Mouse (Mus musculus) limb, embryonic 10.5 days (tissue): Measurements from ENCODE around the gene 9130204L05Rik. TPM values are rescaled to one million over a fixed set of nuclear protein-coding genes. Genes with fewer than 3 reads are reported as not detected.

Experiments
- DNase-seq: peaks from one replicate; pipeline ENCODE4 v3.0.0-alpha.2; 2017; ENCODE audit warnings: low spot score
- H3K27ac ChIP-seq: fragments of 300-500 bp; sonication (generic); 2 replicates; pipeline ENCODE4 v1.5.1; 2016; ENCODE audit warnings: mild to moderate bottlenecking
- H3K27me3 ChIP-seq: fragments of 300-500 bp; sonication (generic); 2 replicates; pipeline ENCODE4 v1.6.1; 2016; ENCODE audit warnings: low read depth, mild to moderate bottlenecking; ENCODE audit not compliant: poor library complexity, severe bottlenecking
- H3K36me3 ChIP-seq: fragments of 300-500 bp; sonication (generic); 2 replicates; pipeline ENCODE4 v1.6.1; 2016; ENCODE audit warnings: mild to moderate bottlenecking, moderate library complexity
- H3K4me1 ChIP-seq: fragments of 300-500 bp; sonication (generic); 2 replicates; pipeline ENCODE4 v1.6.1; 2016
- H3K4me3 ChIP-seq: fragments of 300-500 bp; sonication (generic); 2 replicates; pipeline ENCODE4 v1.5.1; 2016; ENCODE audit warnings: mild to moderate bottlenecking, moderate library complexity
- H3K9me3 ChIP-seq: fragments of 300-500 bp; sonication (generic); replicated peaks from 2 replicates; pipeline ENCODE4 v1.6.1; 2016; ENCODE audit warnings: mild to moderate bottlenecking
- WGBS: fragments of 180-500 bp; shearing (Covaris S2); methylation state at CpG from one replicate; pipeline ENCODE4 v1.1.7; 2016; 5-methylcytosine and 5-hydroxymethylcytosine counted together
- polyA plus RNA-seq: library from polyadenylated mRNA; unstranded; fragments of >200 nt; fragmentation: Nextera tagmentation; extraction: Ambion mirVana; gene quantifications from 2 replicates; pipeline ENCODE4 v1.2.1, GENCODE M21; 2016

Gene 9130204L05Rik
- polyA plus RNA-seq: not detected in 2 replicates

DNA sequence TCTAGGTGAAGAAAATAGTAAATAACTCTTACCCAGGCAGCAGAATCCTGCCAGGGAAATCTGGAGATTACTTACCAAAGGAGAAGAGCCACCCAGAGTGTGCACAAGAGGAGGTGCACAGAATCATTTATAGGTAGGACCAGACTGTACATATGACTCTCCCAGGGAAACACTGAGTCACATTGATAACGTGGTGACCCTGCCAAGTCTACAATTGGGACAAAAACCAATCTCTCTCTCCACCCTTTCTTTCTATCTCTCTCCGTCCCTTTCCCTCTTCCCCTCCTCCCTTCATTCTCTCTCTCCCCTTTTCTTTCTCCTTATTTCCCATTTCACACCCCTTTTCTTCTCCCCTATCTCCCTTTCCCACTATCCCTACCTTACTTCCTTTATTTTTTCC lies at the start of gene 9130204L05Rik:
Gene 9130204L05Rik (minus strand): TSS at position 101 of the 400 bp plus-strand sequence.
- H3K27ac ChIP-seq: no peak within 1 kb of the TSS
- H3K9me3 ChIP-seq: no peaks in the 10 kb centered on the region
- no peaks in the 10 kb centered on the region for H3K27me3 ChIP-seq
- no peak for DNase-seq
- H3K4me1 ChIP-seq: no peaks in the 10 kb centered on the region
- 66% methylated on average over 2 of the region's 2 CpGs for WGBS
- no peak within 1 kb of the TSS for H3K4me3 ChIP-seq
- H3K36me3 ChIP-seq: no peaks in the 10 kb centered on the region

- Histone ChIP-seq H3K4me1 (no peaks in the 10 kb centered on the region), H3K4me3 (no peak overlapping the region), H3K36me3 (no peaks in the 10 kb centered on the region), H3K9me3 (no peaks in the 10 kb centered on the region; the same call in 1 of the 2 replicates), H3K27me3 (no peaks in the 10 kb centered on the region), H3K27ac (no peak overlapping the region)
- DNase-seq: no peak
Measured at GRCm38 (mm10) chr3:91108696-91109095, 18.1 kb upstream of the 9130204L05Rik start.

DNA sequence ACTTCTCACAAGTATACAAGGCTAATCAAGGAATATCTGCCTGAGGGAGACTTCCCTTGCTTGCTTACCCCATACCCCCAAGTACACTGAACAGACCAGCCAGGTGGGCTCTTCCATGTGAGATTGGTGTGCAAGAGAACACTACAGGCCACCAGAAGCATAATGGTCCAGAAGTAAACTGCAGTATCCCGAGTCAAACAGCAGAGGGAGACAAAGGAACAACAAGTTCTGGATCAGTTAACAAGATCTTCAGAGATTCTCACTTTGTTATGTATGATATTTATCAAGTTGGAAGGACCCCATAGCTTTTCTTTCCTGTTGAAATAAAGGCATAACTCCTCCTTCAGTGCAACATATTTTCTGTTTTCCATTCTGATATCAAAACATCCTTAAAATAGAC lies 31.4 kb downstream of the 9130204L05Rik start:
- no peaks in the 10 kb centered on the region for H3K9me3 ChIP-seq
- WGBS: 9% methylated on average over 1 of the region's 1 CpGs
- no peaks in the 10 kb centered on the region for H3K36me3 ChIP-seq

GRCm38 (mm10) chr3:91052654-91053053 lies 37.9 kb downstream of the 9130204L05Rik start:
- no peak for DNase-seq
- 16% methylated on average over 1 of the region's 1 CpGs for WGBS
- Histone ChIP-seq H3K36me3 (no peaks in the 10 kb centered on the region), H3K4me3 (no peak overlapping the region), H3K27me3 (no peaks in the 10 kb centered on the region), H3K4me1 (no peaks in the 10 kb centered on the region), H3K27ac (no peak overlapping the region), H3K9me3 (no peaks in the 10 kb centered on the region)

More for the DNA sequence above, 31.4 kb downstream of the 9130204L05Rik start:
- Histone ChIP-seq H3K27ac (no peak overlapping the region), H3K4me1 (no peaks in the 10 kb centered on the region), H3K4me3 (no peak overlapping the region), H3K27me3 (no peaks in the 10 kb centered on the region)
- no peak for DNase-seq
